Mouse (Mus musculus) small intestine, adult 2 months (tissue): ENCODE results near the gene Pak4. TPM values are rescaled to one million over a fixed set of nuclear protein-coding genes. Genes with fewer than 3 reads are reported as not detected.

Source experiments
- H3K27ac ChIP-seq: fragments of 200-500 bp; 2 replicates; pipeline ENCODE4 v1.5.1; 2012; ENCODE audit warnings: low read depth, low read length, control low read depth, inconsistent platforms; ENCODE audit not compliant: insufficient read depth
- H3K27me3 ChIP-seq: fragments of 200-500 bp; 2 replicates; pipeline ENCODE4 v1.6.1; 2012; ENCODE audit warnings: mild to moderate bottlenecking, moderate library complexity, low read length, inconsistent platforms; ENCODE audit not compliant: control insufficient read depth, insufficient read depth
- H3K36me3 ChIP-seq: fragments of 200-500 bp; 2 replicates; pipeline ENCODE4 v1.6.1; 2012; ENCODE audit warnings: mild to moderate bottlenecking, low read length, control low read depth, inconsistent platforms; ENCODE audit not compliant: control insufficient read depth, insufficient read depth
- H3K4me1 ChIP-seq: fragments of 200-500 bp; 2 replicates; pipeline ENCODE4 v1.6.1; 2012; ENCODE audit warnings: low read length, inconsistent platforms, mixed read lengths; ENCODE audit not compliant: control insufficient read depth, insufficient read depth, insufficient read length
- H3K4me3 ChIP-seq: fragments of 200-500 bp; 2 replicates; pipeline ENCODE4 v1.5.1; 2012; ENCODE audit warnings: low read depth, mild to moderate bottlenecking, control low read depth, inconsistent platforms, low read length, moderate library complexity
- CTCF ChIP-seq: fragments of 200-500 bp; IDR thresholded peaks from 2 replicates; pipeline ENCODE4 v1.5.1; 2012; ENCODE audit warnings: low read depth, mild to moderate bottlenecking, control low read depth, inconsistent platforms, low read length, moderate library complexity, mixed read lengths; ENCODE audit not compliant: insufficient replicate concordance, insufficient read length; ENCODE audit errors: extremely low read depth
- POLR2A ChIP-seq: fragments of 200-500 bp; IDR thresholded peaks from 2 replicates; pipeline ENCODE4 v1.6.1; 2012; ENCODE audit warnings: low read depth, mild to moderate bottlenecking, control low read depth, inconsistent platforms, low read length, moderate library complexity
- WGBS: fragments of 180-500 bp; shearing (Covaris S2); methylation state at CpG from one replicate; pipeline ENCODE4 v1.1.7; 2018; 5-methylcytosine and 5-hydroxymethylcytosine counted together
- polyA plus RNA-seq: library from polyadenylated mRNA; depleted of rRNA; stranded (reverse); fragments of >200 nt; gene quantifications from 2 replicates; pipeline ENCODE4 v1.2.3, GENCODE M21; 2012

The Pak4 gene
- polyA plus RNA-seq, 1 experiment = 112 TPM

DNA sequence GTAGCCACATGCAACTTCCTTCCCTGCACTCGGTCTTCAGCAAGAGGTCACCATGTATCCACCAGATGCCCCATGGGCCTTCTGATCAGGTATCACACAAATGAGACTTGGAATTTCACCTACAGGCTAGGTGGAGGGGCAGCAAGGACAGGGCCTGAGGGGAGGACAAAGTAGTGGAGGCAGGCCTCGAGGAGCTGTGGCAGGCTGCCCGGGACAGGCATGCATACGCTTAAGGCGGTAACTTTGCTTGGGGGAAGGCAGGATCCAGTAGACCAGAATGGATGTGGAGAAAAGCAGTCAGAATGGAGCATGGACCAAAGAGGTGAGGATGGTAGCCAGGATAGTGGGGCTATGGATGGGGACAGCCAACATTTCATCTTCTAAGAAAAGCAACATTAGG, 18.2 kb downstream of the Pak4 start:
- WGBS = 62% methylated on average over 5 of the region's 5 CpGs
- TF ChIP-seq CTCF (no peak), POLR2A (no peak)
- Histone ChIP-seq H3K27ac (no peak overlapping the region), H3K4me1 (peaks cover 75% of the 10 kb centered on the region), H3K4me3 (no peak overlapping the region), H3K36me3 (no peaks in the 10 kb centered on the region), H3K27me3 (no peaks in the 10 kb centered on the region)

- H3K27ac ChIP-seq = peak overlapping the region; percentile 5; the same call in 1 of the 2 replicates
- WGBS = 61% methylated on average over 5 of the region's 5 CpGs
- no peak overlapping the region for H3K4me3 ChIP-seq
- H3K36me3 ChIP-seq = no peaks in the 10 kb centered on the region
- no peaks in the 10 kb centered on the region for H3K27me3 ChIP-seq
- no peak for TF ChIP-seq POLR2A
- TF ChIP-seq CTCF = no peak
- H3K4me1 ChIP-seq = peaks cover 74% of the 10 kb centered on the region
Measured at GRCm38 (mm10) chr7:28578543-28579053, 19.4 kb downstream of the Pak4 start.

DNA sequence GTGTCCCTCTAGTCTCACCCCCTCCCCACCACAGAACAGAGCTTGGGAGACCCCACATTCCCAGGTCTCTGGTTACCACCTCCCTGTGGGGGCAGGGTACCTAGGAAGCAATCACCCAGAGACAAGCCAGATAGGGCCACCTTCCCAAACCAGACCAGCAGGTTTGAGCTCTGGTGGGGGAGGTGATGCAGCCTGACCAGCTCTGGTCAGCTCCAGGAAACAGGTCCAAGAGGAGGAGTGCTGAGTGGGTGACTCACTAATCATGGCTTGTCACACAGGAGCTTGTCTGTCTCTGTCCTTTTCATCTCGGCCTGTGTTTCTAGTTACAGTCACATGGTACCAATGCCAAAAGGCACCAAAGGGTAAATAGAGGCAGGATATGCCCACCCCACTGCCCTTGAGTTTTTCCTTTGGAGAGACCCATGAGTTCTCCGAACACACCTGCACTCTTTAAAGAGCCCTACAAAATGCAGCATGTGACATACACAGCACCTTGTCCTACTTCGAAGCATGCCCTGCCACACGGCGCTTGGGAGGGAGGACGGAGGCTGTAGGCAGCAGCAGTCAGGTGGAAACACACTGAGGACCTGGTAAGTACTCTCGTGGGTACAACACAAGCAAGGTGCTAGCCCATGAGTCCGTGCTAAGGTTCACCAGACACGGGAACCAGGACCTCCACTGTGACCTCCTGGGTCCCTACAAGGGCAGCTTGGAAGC, 20.0 kb downstream of the Pak4 start:
- peak overlapping the region; percentile 5 for H3K27ac ChIP-seq
- no peaks in the 10 kb centered on the region for H3K36me3 ChIP-seq

GRCm38 (mm10) chr7:28576271-28576914, 21.6 kb downstream of the Pak4 start:
- no peaks in the 10 kb centered on the region for H3K27me3 ChIP-seq
- TF ChIP-seq CTCF (no peak), POLR2A (no peak)
- H3K27ac ChIP-seq = peak overlapping the region; percentile 5; the same call in 1 of the 2 replicates
- peaks cover 85% of the 10 kb centered on the region for H3K4me1 ChIP-seq
- H3K36me3 ChIP-seq = no peaks in the 10 kb centered on the region
- WGBS = 32% methylated on average over 5 of the region's 5 CpGs
- no peak overlapping the region for H3K4me3 ChIP-seq

More for the DNA sequence above, 20.0 kb downstream of the Pak4 start:
- no peaks in the 10 kb centered on the region for H3K27me3 ChIP-seq
- no peak overlapping the region for H3K4me3 ChIP-seq
- 40% methylated on average over 9 of the region's 9 CpGs for WGBS
- H3K4me1 ChIP-seq = peaks cover 79% of the 10 kb centered on the region
- TF ChIP-seq CTCF (no peak), POLR2A (no peak)

GRCm38 (mm10) chr7:28575597-28575996, 22.4 kb downstream of the Pak4 start:
- Histone ChIP-seq H3K4me3 (no peak overlapping the region), H3K27ac (no peak overlapping the region), H3K4me1 (peaks cover 88% of the 10 kb centered on the region), H3K36me3 (no peaks in the 10 kb centered on the region), H3K27me3 (no peaks in the 10 kb centered on the region)
- TF ChIP-seq CTCF (no peak), POLR2A (no peak)
- 85% methylated on average over 11 of the region's 11 CpGs for WGBS

- TF ChIP-seq CTCF (no peak), POLR2A (no peak)
- Histone ChIP-seq H3K4me1 (peaks cover 83% of the 10 kb centered on the region), H3K27ac (peak overlapping the region; percentile 88), H3K4me3 (no peak overlapping the region), H3K27me3 (no peaks in the 10 kb centered on the region), H3K36me3 (peaks cover 12% of the 10 kb centered on the region)
- 73% methylated on average over 3 of the region's 3 CpGs for WGBS
Measured at GRCm38 (mm10) chr7:28573236-28573635, 24.7 kb downstream of the Pak4 start.

DNA sequence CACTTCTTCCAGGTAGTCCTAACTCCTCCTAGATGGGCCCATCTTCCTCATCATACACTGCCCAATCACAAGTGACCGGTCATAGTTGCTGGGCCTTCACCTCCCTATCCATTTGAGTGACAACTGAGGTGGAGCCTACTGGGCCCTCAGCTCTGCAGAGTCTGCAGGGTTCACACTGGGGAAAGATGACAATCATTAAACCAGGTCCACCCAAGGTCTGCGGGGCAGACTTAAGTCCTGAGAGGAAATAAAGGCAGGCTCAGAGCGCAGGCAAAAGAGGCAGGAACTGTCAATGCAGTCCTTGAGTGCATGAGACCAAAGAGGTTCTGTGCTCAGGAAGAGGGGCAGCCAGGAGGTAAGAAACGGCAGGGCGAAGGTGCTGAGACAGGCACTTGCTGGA, 25.3 kb downstream of the Pak4 start:
- 56% methylated on average over 5 of the region's 5 CpGs for WGBS
- Histone ChIP-seq H3K36me3 (peaks cover 17% of the 10 kb centered on the region), H3K27ac (peak overlapping the region; percentile 88), H3K27me3 (no peaks in the 10 kb centered on the region), H3K4me3 (no peak overlapping the region), H3K4me1 (peaks cover 78% of the 10 kb centered on the region)
- TF ChIP-seq CTCF (no peak), POLR2A (no peak)
